Mouse (Mus musculus) limb, embryonic 11.5 days (tissue): ENCODE measurements around the gene Xpnpep2. TPM values are rescaled to one million over a fixed set of nuclear protein-coding genes. Genes with fewer than 3 reads are reported as not detected.

ENCODE experiments used
- ATAC-seq: fragments of 200-750 bp; cut with Nextera tagmentation; 2 replicates; pipeline ENCODE4 v1.8.0; 2017; ENCODE audit warnings: low read depth; ENCODE audit not compliant: insufficient number of reproducible peaks, low FRiP score, low TSS enrichment
- DNase-seq: peaks from one replicate; pipeline ENCODE4 v3.0.0-alpha.2; 2015; ENCODE audit warnings: low spot score
- H3K27ac ChIP-seq: fragments of 300-500 bp; sonication (generic); replicated peaks from 2 replicates; pipeline ENCODE4 v1.5.1; 2014; ENCODE audit warnings: low read depth, mild to moderate bottlenecking, low read length
- H3K27me3 ChIP-seq: fragments of 300-500 bp; sonication (generic); 2 replicates; pipeline ENCODE4 v1.6.1; 2014; ENCODE audit warnings: mild to moderate bottlenecking, low read length, mixed read lengths; ENCODE audit not compliant: control insufficient read depth, insufficient read depth
- H3K36me3 ChIP-seq: fragments of 300-500 bp; sonication (generic); 2 replicates; pipeline ENCODE4 v1.6.1; 2014; ENCODE audit warnings: mild to moderate bottlenecking, low read length, moderate library complexity, mixed read lengths; ENCODE audit not compliant: control insufficient read depth, insufficient read depth
- H3K4me1 ChIP-seq: fragments of 300-500 bp; sonication (generic); 2 replicates; pipeline ENCODE4 v1.6.1; 2014; ENCODE audit warnings: low read length, mixed read lengths; ENCODE audit not compliant: control insufficient read depth, insufficient read depth
- H3K4me2 ChIP-seq: fragments of 300-500 bp; sonication (generic); 2 replicates; pipeline ENCODE4 v1.6.1; 2014; ENCODE audit warnings: low read depth, mild to moderate bottlenecking, moderate library complexity; ENCODE audit not compliant: severe bottlenecking
- H3K4me3 ChIP-seq: fragments of 300-500 bp; sonication (generic); 2 replicates; pipeline ENCODE4 v1.5.1; 2014; ENCODE audit warnings: low read depth, low read length
- H3K9ac ChIP-seq: fragments of 300-500 bp; sonication (generic); 2 replicates; pipeline ENCODE4 v1.6.1; 2014; ENCODE audit warnings: mild to moderate bottlenecking, low read length
- H3K9me3 ChIP-seq: fragments of 300-500 bp; sonication (generic); 2 replicates; pipeline ENCODE4 v1.6.1; 2016; ENCODE audit warnings: low read length; ENCODE audit not compliant: control insufficient read depth
- WGBS: fragments of 180-500 bp; shearing (Covaris S2); extraction: QIAGEN DNeasy Blood & Tissue Kit; methylation state at CpG from one replicate; pipeline ENCODE4 v1.1.7; 2014; 5-methylcytosine and 5-hydroxymethylcytosine counted together
- polyA plus RNA-seq: library from polyadenylated mRNA; unstranded; fragments of >200 nt; fragmentation: Nextera tagmentation; extraction: Ambion mirVana; gene quantifications from 2 replicates; pipeline ENCODE4 v1.2.1, GENCODE M21; 2014

Xpnpep2 gene
- polyA plus RNA-seq, 1 experiment from 2014 or later = 1.6 TPM

DNA sequence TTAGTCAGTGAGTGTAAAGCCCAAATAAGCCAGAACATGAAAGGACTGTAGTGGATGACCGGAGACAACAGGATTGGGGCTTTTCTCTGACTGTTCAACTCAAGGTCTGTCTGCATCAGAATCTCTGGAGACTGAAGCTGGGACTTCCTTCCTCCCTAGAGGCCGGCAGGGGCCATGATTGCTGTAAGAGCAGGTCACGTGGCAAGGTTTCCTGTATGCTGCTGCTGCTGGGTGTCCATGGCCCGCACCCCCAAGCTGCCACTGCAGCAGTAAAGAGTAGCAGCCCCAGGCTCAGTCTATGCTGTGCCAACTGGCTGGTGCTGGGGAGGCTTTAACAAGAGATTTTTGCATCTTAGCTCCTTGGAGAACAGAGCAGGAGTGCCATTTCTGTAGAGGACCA is 37.7 kb downstream of the Xpnpep2 start, which contains the start of gene Sash3:
Gene Sash3 (plus strand): TSS at position 175 of the 400 bp plus-strand sequence.
- WGBS = 92% methylated on average over 4 of the region's 4 CpGs
- Histone ChIP-seq H3K36me3 (no peaks in the 10 kb centered on the region), H3K4me2 (no peak within 1 kb of the TSS), H3K4me3 (no peak within 1 kb of the TSS), H3K27ac (no peak within 1 kb of the TSS), H3K9ac (no peak within 1 kb of the TSS), H3K4me1 (no peaks in the 10 kb centered on the region), H3K9me3 (no peaks in the 10 kb centered on the region), H3K27me3 (no peaks in the 10 kb centered on the region)
- ATAC-seq (no peak), DNase-seq (no peak)

DNA sequence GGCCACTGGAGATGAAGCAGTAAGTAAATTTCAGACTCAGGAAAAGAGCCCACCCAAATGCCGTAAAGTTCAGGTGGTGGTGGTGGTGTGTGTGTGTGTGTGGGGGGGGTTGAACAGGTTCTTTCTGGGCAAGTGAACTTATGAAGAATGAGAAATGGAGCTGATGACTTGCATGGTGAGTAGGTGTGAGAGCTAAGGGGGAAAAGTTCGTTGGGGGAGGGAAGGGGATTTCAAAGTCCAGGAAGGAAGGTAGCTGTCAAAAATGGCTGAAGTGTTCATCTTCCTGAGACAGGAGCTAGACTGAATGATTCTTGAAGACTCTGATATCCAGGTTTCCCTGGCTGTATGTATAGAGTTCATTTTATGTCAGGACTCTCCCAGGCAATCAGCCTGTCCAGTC is 38.7 kb downstream of the Xpnpep2 start:
- WGBS = 81% methylated on average over 2 of the region's 2 CpGs
- ATAC-seq = no peak
- no peak overlapping the region for H3K4me3 ChIP-seq

DNA sequence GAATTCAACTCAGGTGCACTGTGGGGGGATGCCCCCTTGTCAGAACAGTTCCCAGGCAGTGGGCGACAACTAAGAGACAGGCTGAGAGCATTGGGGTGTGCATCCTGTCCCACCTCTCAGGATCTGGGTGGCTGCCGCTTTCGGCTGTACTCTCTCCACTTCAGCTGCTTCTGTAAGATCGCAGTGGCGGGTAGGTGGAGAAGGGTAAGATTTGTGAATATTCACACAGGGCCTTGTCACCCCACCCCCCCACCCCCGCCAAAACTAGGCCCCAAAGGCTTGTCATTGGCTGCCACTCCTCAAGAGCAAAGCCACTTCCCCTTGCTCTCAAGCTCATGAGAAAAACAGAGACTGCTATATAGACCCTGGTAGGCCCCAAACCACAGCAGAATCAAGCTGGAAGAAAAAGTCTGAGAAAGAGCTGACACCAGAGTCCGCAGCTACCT is 39.2 kb downstream of the Xpnpep2 start:
- Histone ChIP-seq H3K4me1 (no peaks in the 10 kb centered on the region), H3K36me3 (no peaks in the 10 kb centered on the region), H3K27me3 (no peaks in the 10 kb centered on the region), H3K4me2 (no peak overlapping the region), H3K27ac (no peak overlapping the region), H3K4me3 (no peak overlapping the region), H3K9me3 (no peaks in the 10 kb centered on the region), H3K9ac (no peak overlapping the region)
- whole genome bisulfite sequencing = 82% methylated on average over 7 of the region's 7 CpGs
- DNase-seq (no peak), ATAC-seq (no peak)

More for the DNA sequence above, 38.7 kb downstream of the Xpnpep2 start:
- no peaks in the 10 kb centered on the region for H3K4me1 ChIP-seq
- H3K9ac ChIP-seq = no peak overlapping the region
- no peak for DNase-seq
- no peaks in the 10 kb centered on the region for H3K9me3 ChIP-seq
- H3K36me3 ChIP-seq = no peaks in the 10 kb centered on the region
- no peak overlapping the region for H3K4me2 ChIP-seq
- no peaks in the 10 kb centered on the region for H3K27me3 ChIP-seq
- H3K27ac ChIP-seq = no peak overlapping the region

DNA sequence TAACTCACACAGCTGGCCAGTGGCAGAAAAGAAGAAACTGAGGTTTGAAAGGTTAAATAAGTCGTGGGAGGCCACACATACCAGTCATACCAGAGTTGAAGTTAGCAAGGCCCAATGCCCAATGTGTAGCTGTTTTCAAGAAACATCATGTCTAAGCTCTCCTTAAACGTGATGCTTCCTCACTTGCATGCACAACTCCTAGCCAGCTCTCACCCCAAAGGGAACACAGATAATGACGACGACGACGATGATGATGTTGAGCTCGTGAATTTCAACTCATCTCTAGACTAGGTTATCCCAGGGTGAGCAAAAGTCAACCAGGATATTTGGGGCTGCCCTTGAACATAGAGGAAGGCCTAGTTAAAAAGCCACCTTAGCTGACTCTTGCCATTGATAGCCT is 43.6 kb downstream of the Xpnpep2 start:
- H3K9ac ChIP-seq = no peak overlapping the region
- H3K4me1 ChIP-seq = no peaks in the 10 kb centered on the region
- DNase-seq (no peak), ATAC-seq (no peak)
- H3K4me3 ChIP-seq = no peak overlapping the region
- H3K4me2 ChIP-seq = no peak overlapping the region
- H3K9me3 ChIP-seq = no peaks in the 10 kb centered on the region
- H3K27me3 ChIP-seq = no peaks in the 10 kb centered on the region
- no peaks in the 10 kb centered on the region for H3K36me3 ChIP-seq
- no peak overlapping the region for H3K27ac ChIP-seq
- WGBS = 79% methylated on average over 7 of the region's 7 CpGs

DNA sequence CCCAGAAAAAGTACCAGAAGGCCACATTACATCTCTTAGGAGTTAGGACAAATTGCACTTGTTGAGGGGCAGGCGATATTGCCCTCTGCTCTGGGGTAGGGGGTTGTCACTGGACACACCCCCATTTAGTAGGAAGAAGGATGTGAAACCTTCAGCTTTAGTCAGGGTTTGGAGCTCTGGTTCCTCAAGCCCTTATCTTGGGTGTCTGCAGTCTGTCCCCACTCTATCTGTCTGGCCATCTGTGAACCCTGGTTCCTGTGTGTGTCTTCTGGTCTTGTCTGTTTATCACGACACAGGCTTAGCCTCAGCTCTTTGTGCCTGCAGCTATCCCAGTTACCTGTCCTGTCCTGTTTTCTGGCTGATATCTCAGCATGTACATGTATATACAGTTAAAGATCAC is 44.9 kb downstream of the Xpnpep2 start:
- no peak overlapping the region for H3K4me2 ChIP-seq
- H3K9ac ChIP-seq = no peak overlapping the region
- H3K4me1 ChIP-seq = no peaks in the 10 kb centered on the region
- no peaks in the 10 kb centered on the region for H3K9me3 ChIP-seq
- 94% methylated on average over 2 of the region's 2 CpGs for WGBS
- no peak overlapping the region for H3K27ac ChIP-seq
- no peak for ATAC-seq
- H3K27me3 ChIP-seq = no peaks in the 10 kb centered on the region
- no peaks in the 10 kb centered on the region for H3K36me3 ChIP-seq
- DNase-seq = no peak
- H3K4me3 ChIP-seq = no peak overlapping the region

DNA sequence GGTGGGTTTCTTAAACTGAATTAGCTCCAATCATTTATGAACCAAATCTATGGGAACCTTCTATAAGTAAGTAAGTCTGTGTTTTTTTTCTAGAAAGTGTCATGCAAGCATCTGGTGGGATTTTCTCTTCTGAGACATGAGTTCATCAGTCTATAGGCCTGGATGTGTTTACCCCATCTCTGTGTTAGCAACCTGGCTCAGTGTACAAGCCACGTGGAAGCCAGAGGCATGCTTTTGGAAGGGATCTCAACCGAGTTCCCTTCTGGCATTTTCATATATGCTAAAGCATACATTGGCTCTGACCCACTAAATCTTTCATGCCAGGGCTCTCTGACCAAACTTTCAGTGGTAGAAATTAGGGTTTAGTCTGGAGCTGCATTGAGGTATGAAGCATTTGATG is 45.4 kb downstream of the Xpnpep2 start:
- DNase-seq = no peak

DNA sequence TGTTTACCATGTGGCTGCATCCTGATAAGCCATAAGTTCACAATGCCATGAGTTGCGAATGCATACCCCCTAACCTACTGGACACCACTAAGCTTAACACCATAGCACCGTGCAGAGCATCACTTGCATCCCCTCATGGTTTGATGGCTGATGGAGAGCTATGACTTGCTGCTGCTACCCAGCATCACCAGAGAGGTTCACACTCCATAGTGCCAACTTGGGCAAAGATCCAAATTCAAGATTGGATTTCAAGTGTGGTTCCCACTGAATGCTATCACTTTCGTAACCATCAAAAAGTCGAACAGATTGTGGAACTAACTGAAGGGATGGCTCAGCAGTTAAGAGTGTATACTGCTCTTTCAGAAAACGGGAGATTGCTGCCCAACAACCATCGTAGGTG is 47.0 kb downstream of the Xpnpep2 start:
- H3K27me3 ChIP-seq = no peaks in the 10 kb centered on the region
- H3K27ac ChIP-seq = no peak overlapping the region
- WGBS = 93% methylated on average over 6 of the region's 6 CpGs
- H3K4me1 ChIP-seq = no peaks in the 10 kb centered on the region
- H3K36me3 ChIP-seq = no peaks in the 10 kb centered on the region
- no peak overlapping the region for H3K4me3 ChIP-seq
- DNase-seq (no peak), ATAC-seq (no peak)
- H3K9me3 ChIP-seq = no peaks in the 10 kb centered on the region
- H3K4me2 ChIP-seq = no peak overlapping the region
- H3K9ac ChIP-seq = no peak overlapping the region

More for the DNA sequence above, 45.4 kb downstream of the Xpnpep2 start:
- 80% methylated on average over 2 of the region's 2 CpGs for WGBS
- Histone ChIP-seq H3K36me3 (no peaks in the 10 kb centered on the region), H3K4me1 (no peaks in the 10 kb centered on the region), H3K27ac (no peak overlapping the region), H3K9ac (no peak overlapping the region), H3K4me2 (no peak overlapping the region), H3K27me3 (no peaks in the 10 kb centered on the region), H3K4me3 (no peak overlapping the region), H3K9me3 (no peaks in the 10 kb centered on the region)
- ATAC-seq = no peak

DNA sequence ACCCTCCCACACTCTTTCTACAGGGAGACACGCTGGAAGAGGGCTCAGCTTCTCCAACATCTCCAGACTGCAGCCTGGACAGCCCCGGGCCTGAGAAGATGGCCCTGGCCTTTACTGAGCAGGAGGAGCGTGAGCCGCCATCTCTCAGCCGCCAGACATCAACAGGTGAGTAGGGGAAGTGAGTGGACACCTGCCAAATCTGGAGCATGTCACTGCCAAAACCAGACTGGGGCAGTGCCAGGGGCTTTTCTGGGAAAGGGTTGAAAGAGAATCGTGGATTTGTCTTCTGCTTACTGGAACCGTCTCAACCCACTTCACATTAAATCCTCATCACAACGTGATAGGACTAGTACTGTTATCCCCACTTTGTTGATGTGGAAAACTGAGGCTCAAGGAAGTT is 48.9 kb downstream of the Xpnpep2 start:
- Histone ChIP-seq H3K27ac (no peak overlapping the region), H3K4me3 (no peak overlapping the region), H3K9me3 (no peaks in the 10 kb centered on the region), H3K4me2 (no peak overlapping the region), H3K36me3 (no peaks in the 10 kb centered on the region), H3K4me1 (no peaks in the 10 kb centered on the region), H3K27me3 (no peaks in the 10 kb centered on the region), H3K9ac (no peak overlapping the region)
- no peak for DNase-seq
- 85% methylated on average over 8 of the region's 8 CpGs for WGBS
- no peak for ATAC-seq

DNA sequence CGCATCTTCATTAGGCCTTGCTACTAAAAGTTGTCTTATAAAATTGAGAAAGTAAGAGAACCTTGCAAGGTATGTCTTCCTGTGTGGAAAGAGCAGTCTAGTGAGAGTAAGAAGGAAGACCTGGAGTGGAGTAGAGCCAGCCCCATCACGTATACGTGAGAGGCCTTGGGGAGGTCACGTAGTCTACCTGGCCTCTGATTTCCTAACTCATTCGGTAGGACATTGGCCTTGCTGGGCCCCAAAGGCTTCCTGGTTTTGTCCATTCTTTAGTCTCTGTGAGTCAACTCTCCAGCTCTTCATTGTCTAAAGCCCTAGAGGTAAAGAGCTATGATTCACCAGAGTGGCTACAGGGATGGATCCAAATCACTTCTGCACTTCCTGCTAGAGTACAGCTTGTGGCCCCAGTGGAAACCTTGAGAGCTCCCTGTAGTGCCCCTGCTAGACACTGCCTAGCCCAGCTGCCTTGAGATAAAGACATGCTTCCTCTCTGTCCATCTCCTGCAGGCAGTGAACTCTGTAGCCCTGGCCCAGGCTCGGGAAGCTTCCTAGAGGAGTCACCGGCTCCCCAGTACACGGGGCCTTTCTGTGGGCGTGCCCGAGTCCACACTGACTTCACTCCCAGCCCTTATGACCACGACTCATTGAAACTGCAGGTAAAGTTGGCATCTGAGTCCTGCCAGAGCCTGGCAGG is 49.8 kb downstream of the Xpnpep2 start:
- DNase-seq (no peak), ATAC-seq (no peak)
- H3K4me3 ChIP-seq = no peak overlapping the region
- no peaks in the 10 kb centered on the region for H3K36me3 ChIP-seq
- no peak overlapping the region for H3K4me2 ChIP-seq
- 88% methylated on average over 11 of the region's 11 CpGs for WGBS
- H3K9ac ChIP-seq = no peak overlapping the region
- H3K27me3 ChIP-seq = no peaks in the 10 kb centered on the region
- H3K27ac ChIP-seq = no peak overlapping the region
- no peaks in the 10 kb centered on the region for H3K4me1 ChIP-seq
- no peaks in the 10 kb centered on the region for H3K9me3 ChIP-seq
